Mouse (Mus musculus) megakaryocyte, embryonic 14.5 days (primary cell): ENCODE data around the gene Noxo1. TPM values are rescaled to one million over a fixed set of nuclear protein-coding genes. Genes with fewer than 3 reads are reported as not detected.
A peak's percentile ranks its signal among the peaks of the same experiment; 100 is the strongest.

Experiments
- H3K27me3 ChIP-seq: replicated peaks from 2 replicates; pipeline ENCODE3; 2012; ENCODE audit warnings: inconsistent platforms
- H3K36me3 ChIP-seq: replicated peaks from 2 replicates; pipeline ENCODE3; 2012; ENCODE audit warnings: low read length, inconsistent platforms, mixed read lengths
- H3K4me1 ChIP-seq: 2 replicates; pipeline ENCODE4 v1.6.1; 2012; ENCODE audit warnings: inconsistent platforms
- H3K4me3 ChIP-seq: replicated peaks from 2 replicates; pipeline ENCODE3; 2012; ENCODE audit warnings: moderate library complexity, mild to moderate bottlenecking, inconsistent platforms
- H3K9me3 ChIP-seq: 2 replicates; pipeline ENCODE4 v1.6.1; 2012; ENCODE audit warnings: inconsistent platforms
- FLI1 ChIP-seq: IDR thresholded peaks from 2 replicates; pipeline ENCODE4 v1.6.1; 2012; ENCODE audit warnings: low read length, inconsistent platforms, mixed read lengths
- GATA1 ChIP-seq: IDR thresholded peaks from 3 replicates; pipeline ENCODE4 v1.6.1; 2012; ENCODE audit warnings: mixed read lengths, low read length, inconsistent platforms, borderline replicate concordance
- polyA plus RNA-seq: library from polyadenylated mRNA; stranded (reverse); fragments of >175 nt; gene quantifications from 2 replicates; pipeline ENCODE4 v1.2.3, GENCODE M21; 2012; ENCODE audit warnings: low replicate concordance; ENCODE audit not compliant: insufficient read depth

The Noxo1 gene
- polyA plus RNA-seq, 1 experiment, result 2.1 TPM

DNA sequence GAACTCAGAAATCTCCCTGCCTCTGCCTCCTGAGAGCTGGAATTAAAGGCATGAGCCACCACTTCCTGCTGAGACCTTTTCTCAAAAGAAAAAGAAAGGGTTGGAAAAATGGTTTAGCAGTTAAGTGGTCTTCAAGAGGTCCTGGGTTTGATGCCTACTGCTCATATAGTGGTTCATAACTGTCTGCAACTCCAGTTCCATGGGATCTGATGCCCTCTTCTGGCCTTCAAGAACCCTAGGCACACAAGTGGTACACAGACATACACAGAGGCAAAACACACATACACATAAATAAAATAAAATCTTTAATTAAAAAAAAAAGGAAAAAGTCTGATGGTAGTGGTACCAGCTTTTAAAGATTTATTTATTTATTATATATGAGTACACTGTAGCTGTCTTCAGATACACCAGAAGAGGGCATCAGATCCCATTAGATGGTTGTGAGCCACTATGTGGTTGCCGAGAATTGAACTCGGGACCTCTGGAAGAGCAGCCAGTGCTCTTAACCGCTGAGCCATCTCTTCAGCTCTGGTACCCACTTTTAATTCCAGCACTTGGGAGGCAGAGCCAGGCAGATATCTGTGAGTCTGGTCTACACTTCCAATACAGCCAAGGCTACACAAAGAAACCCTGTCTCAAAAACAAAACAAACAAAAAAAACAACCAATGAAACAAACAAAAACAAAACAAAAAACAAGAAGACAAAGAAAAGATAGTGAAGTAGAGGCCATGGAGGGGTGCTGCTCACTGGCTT is 29.8 kb downstream of the Noxo1 start:
- TF ChIP-seq FLI1 (no peak), GATA1 (no peak)
- no peaks in the 10 kb centered on the region for H3K9me3 ChIP-seq
- H3K36me3 ChIP-seq, result peaks cover 16% of the 10 kb centered on the region
- peaks cover 51% of the 10 kb centered on the region for H3K4me1 ChIP-seq
- no peak overlapping the region for H3K4me3 ChIP-seq
- peaks cover 4% of the 10 kb centered on the region for H3K27me3 ChIP-seq

GRCm38 (mm10) chr17:24727618-24728017 is 31.6 kb downstream of the Noxo1 start, which contains the start of gene Rpl3l:
Rpl3l (plus strand) TSS chr17:24727820.
- Histone ChIP-seq H3K4me3 (no peak within 1 kb of the TSS), H3K36me3 (peaks cover under 1% of the 10 kb centered on the region), H3K4me1 (peaks cover 45% of the 10 kb centered on the region), H3K27me3 (peaks cover 5% of the 10 kb centered on the region), H3K9me3 (no peaks in the 10 kb centered on the region)
- TF ChIP-seq GATA1 (no peak), FLI1 (no peak)

GRCm38 (mm10) chr17:24728184-24728583 is 32.1 kb downstream of the Noxo1 start:
- Histone ChIP-seq H3K36me3 (no peaks in the 10 kb centered on the region), H3K27me3 (peaks cover 5% of the 10 kb centered on the region), H3K4me3 (no peak overlapping the region), H3K9me3 (no peaks in the 10 kb centered on the region), H3K4me1 (peaks cover 41% of the 10 kb centered on the region)
- no peak for TF ChIP-seq FLI1
- TF ChIP-seq GATA1, result no peak

- TF ChIP-seq FLI1 (no peak), GATA1 (no peak)
- Histone ChIP-seq H3K9me3 (no peaks in the 10 kb centered on the region), H3K4me1 (peaks cover 35% of the 10 kb centered on the region), H3K27me3 (peaks cover 5% of the 10 kb centered on the region), H3K36me3 (no peaks in the 10 kb centered on the region), H3K4me3 (no peak overlapping the region)
These were observed 33.0 kb downstream of the Noxo1 start for GRCm38 (mm10) chr17:24729067-24729466.

- TF ChIP-seq FLI1 (no peak), GATA1 (no peak)
- H3K4me3 ChIP-seq, result no peak overlapping the region
- peaks cover 40% of the 10 kb centered on the region for H3K4me1 ChIP-seq
- no peaks in the 10 kb centered on the region for H3K36me3 ChIP-seq
- peaks cover 5% of the 10 kb centered on the region for H3K27me3 ChIP-seq
- no peaks in the 10 kb centered on the region for H3K9me3 ChIP-seq
These were observed 34.8 kb downstream of the Noxo1 start for GRCm38 (mm10) chr17:24730787-24731186.

GRCm38 (mm10) chr17:24732233-24732935 is 36.4 kb downstream of the Noxo1 start:
- no peak for TF ChIP-seq FLI1
- TF ChIP-seq GATA1, result no peak
- Histone ChIP-seq H3K9me3 (no peaks in the 10 kb centered on the region), H3K36me3 (no peaks in the 10 kb centered on the region), H3K4me1 (peaks cover 52% of the 10 kb centered on the region), H3K4me3 (no peak overlapping the region), H3K27me3 (peaks cover 5% of the 10 kb centered on the region)

DNA sequence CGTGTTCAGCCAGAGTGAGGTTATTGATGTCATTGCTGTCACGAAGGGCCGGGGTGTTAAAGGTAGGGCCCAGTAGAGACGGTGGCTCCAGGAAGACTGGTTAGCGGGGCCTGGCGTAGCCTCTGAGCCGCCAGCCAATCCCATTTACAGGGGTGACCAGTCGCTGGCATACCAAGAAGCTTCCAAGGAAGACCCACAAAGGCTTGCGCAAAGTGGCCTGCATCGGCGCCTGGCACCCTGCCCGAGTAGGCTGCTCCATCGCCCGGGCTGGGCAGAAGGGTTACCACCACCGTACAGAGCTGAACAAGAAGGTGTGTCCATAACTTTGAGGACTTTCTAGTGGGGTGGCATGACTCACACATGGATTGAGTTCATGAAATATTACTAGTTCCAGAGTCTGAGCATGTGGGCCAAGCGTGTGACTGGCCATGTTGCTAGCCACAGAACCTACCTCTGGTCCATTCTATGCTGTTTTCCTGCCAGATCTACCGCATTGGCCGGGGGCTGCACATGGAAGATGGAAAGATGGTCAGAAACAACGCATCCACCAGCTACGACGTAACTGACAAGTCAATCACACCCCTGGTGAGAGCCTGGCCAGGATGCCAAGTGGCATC is 37.5 kb downstream of the Noxo1 start:
- Histone ChIP-seq H3K4me1 (peaks cover 52% of the 10 kb centered on the region), H3K4me3 (no peak overlapping the region), H3K9me3 (no peaks in the 10 kb centered on the region), H3K36me3 (no peaks in the 10 kb centered on the region), H3K27me3 (peaks cover 2% of the 10 kb centered on the region)
- TF ChIP-seq GATA1 (no peak), FLI1 (no peak)

- Histone ChIP-seq H3K36me3 (peaks cover 5% of the 10 kb centered on the region), H3K4me3 (no peak overlapping the region), H3K27me3 (peaks cover 2% of the 10 kb centered on the region), H3K9me3 (no peaks in the 10 kb centered on the region), H3K4me1 (peaks cover 56% of the 10 kb centered on the region)
- TF ChIP-seq GATA1, result no peak
- no peak for TF ChIP-seq FLI1
These were observed 38.5 kb downstream of the Noxo1 start for GRCm38 (mm10) chr17:24734513-24734912.

- TF ChIP-seq GATA1 (no peak), FLI1 (no peak)
- Histone ChIP-seq H3K4me1 (peaks cover 53% of the 10 kb centered on the region), H3K4me3 (peak overlapping the region; percentile 94), H3K27me3 (peaks cover 2% of the 10 kb centered on the region), H3K9me3 (no peaks in the 10 kb centered on the region), H3K36me3 (peaks cover 14% of the 10 kb centered on the region)
These were observed 39.4 kb downstream of the Noxo1 start for GRCm38 (mm10) chr17:24735446-24735845.

- Histone ChIP-seq H3K4me3 (peak within 1 kb of the TSS; percentile 94), H3K4me1 (peaks cover 47% of the 10 kb centered on the region), H3K27me3 (peaks cover 2% of the 10 kb centered on the region), H3K9me3 (no peaks in the 10 kb centered on the region), H3K36me3 (peaks cover 23% of the 10 kb centered on the region)
- TF ChIP-seq GATA1 (no peak), FLI1 (no peak)
These were observed 40.5 kb downstream of the Noxo1 start, which contains the start of gene Msrb1 for GRCm38 (mm10) chr17:24736330-24737051. Msrb1 (plus strand) TSS chr17:24736642.
